Mouse (Mus musculus): ENCODE measurements around the gene Nxn. TPM values are rescaled to one million over a fixed set of nuclear protein-coding genes. Genes with fewer than 3 reads are reported as not detected.

Gene Nxn
- total RNA-seq, 2 experiments from 2014 or later: 10.1 to 12.2 TPM

- intact Hi-C loops (cut with DNase I): no loop called here
- no peak for DNase-seq (ENCODE audit: low spot score in 2 of 2)
These were observed 6.8 kb upstream of the Nxn start for GRCm38 (mm10) chr11:76405626-76406264.

GRCm38 (mm10) chr11:76405113-76405512, 6.2 kb upstream of the Nxn start:
- intact Hi-C loops (cut with DNase I): no loop called here
- DNase-seq (ENCODE audit: low spot score in 2 of 2): no peak

GRCm38 (mm10) chr11:76401398-76401797, 2.5 kb upstream of the Nxn start:
- DNase-seq (ENCODE audit: low spot score in 2 of 2): no peak

GRCm38 (mm10) chr11:76399587-76400330, 819 bp upstream of the Nxn start:
- intact Hi-C loops (cut with DNase I): loop anchor here (1.0 kb wide), 1 partner anchor 146 kb away; no protein-coding TSS in a partner anchor
- no peak for DNase-seq (ENCODE audit: low spot score in 2 of 2)

More at GRCm38 (mm10) chr11:76401398-76401797, 2.5 kb upstream of the Nxn start:
- intact Hi-C loops (cut with DNase I): no loop called here

- intact Hi-C loops (cut with DNase I): no loop called here
- DNase-seq (ENCODE audit: low spot score in 2 of 2): no peak
These were observed 585 bp downstream of the Nxn start for GRCm38 (mm10) chr11:76398312-76398797.

- intact Hi-C loops (cut with DNase I): no loop called here
- no peak for DNase-seq (ENCODE audit: low spot score in 2 of 2)
These were observed 1.2 kb downstream of the Nxn start for GRCm38 (mm10) chr11:76397650-76398311.

GRCm38 (mm10) chr11:76392996-76393395, 5.9 kb downstream of the Nxn start:
- intact Hi-C loops (cut with DNase I): no loop called here
- DNase-seq (ENCODE audit: low spot score in 2 of 2): no peak

GRCm38 (mm10) chr11:76392532-76392931, 6.4 kb downstream of the Nxn start:
- no peak for DNase-seq (ENCODE audit: low spot score in 2 of 2)
- intact Hi-C loops (cut with DNase I): no loop called here

- intact Hi-C loops (cut with DNase I): no loop called here
- DNase-seq (ENCODE audit: low spot score in 2 of 2): no peak
These were observed 10.2 kb downstream of the Nxn start for GRCm38 (mm10) chr11:76388711-76389110.

GRCm38 (mm10) chr11:76387097-76387496, 11.8 kb downstream of the Nxn start:
- intact Hi-C loops (cut with DNase I): no loop called here

GRCm38 (mm10) chr11:76385746-76386145, 13.2 kb downstream of the Nxn start:
- intact Hi-C loops (cut with DNase I): no loop called here
- no peak for DNase-seq (ENCODE audit: low spot score in 2 of 2)

More at GRCm38 (mm10) chr11:76387097-76387496, 11.8 kb downstream of the Nxn start:
- no peak for DNase-seq (ENCODE audit: low spot score in 2 of 2)

GRCm38 (mm10) chr11:76385017-76385416, 13.9 kb downstream of the Nxn start:
- no peak for DNase-seq (ENCODE audit: low spot score in 2 of 2)
- intact Hi-C loops (cut with DNase I): no loop called here

- DNase-seq (ENCODE audit: low spot score in 2 of 2): no peak
- intact Hi-C loops (cut with DNase I): no loop called here
These were observed 14.6 kb downstream of the Nxn start for GRCm38 (mm10) chr11:76384307-76384706.

GRCm38 (mm10) chr11:76382711-76383324, 16.1 kb downstream of the Nxn start:
- DNase-seq (ENCODE audit: low spot score in 2 of 2): no peak
- intact Hi-C loops (cut with DNase I): no loop called here

- no peak for DNase-seq (ENCODE audit: low spot score in 2 of 2)
- intact Hi-C loops (cut with DNase I): no loop called here
These were observed 17.6 kb downstream of the Nxn start for GRCm38 (mm10) chr11:76381201-76381885.

GRCm38 (mm10) chr11:76379921-76380544, 18.9 kb downstream of the Nxn start:
- no peak for DNase-seq (ENCODE audit: low spot score in 2 of 2)
- intact Hi-C loops (cut with DNase I): no loop called here

GRCm38 (mm10) chr11:76376425-76376824, 22.5 kb downstream of the Nxn start:
- intact Hi-C loops (cut with DNase I): no loop called here
- no peak for DNase-seq (ENCODE audit: low spot score in 2 of 2)

GRCm38 (mm10) chr11:76374491-76375185, 24.3 kb downstream of the Nxn start:
- intact Hi-C loops (cut with DNase I): no loop called here
- peak in 1 of 2 experiments; percentile 23 for DNase-seq (ENCODE audit: low spot score in 2 of 2)

Measured in left cerebral cortex, postnatal 14 days (tissue).